ENCODE assay signal across 9 mouse cellular contexts in the genomic region with DNA sequence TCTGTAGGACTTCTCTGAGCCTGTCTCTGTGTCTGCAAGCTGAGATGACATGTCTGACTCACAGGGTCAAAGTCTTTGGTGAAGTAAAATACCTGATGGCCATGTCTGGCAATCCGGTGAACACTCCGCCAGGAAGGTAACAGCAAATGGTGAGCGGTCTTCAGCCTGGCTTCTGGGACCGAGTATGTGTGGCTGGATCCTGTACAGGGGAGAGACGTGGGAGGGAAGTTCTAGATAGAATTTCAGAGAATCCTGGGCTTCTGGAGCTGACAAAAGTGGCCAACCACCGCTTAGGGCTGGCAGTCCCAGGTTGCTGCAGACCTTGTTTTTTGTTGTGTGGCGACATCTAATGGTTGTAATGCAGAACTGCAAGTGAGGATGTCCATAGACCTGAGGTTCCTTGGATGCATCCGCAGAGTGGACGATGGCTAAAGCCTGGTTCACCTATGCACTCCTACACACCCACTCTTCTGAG. TPM values are rescaled to one million over a fixed set of nuclear protein-coding genes. Genes with fewer than 3 reads are reported as not detected.
DNase-seq lines count a peak whose midpoint lies in the region; ATAC-seq and TF ChIP-seq lines count a peak whose summit lies in the region.
"Had no signal": no experiment of that assay in that cellular context is flagged by ENCODE, and none has a peak within 500 bp of the region (broad histone marks: within the 10 kb centered on the region; RNA-seq: fewer than 3 reads in every experiment).

No protein-coding gene starts in this region.

- peak; percentile 58; the same call in 1 of the 2 replicates for TF ChIP-seq CTCF in thymus, adult 2 months (IDR thresholded peaks at IDR 0.05; ENCODE audit: borderline replicate concordance, control insufficient read depth, extremely low read depth, insufficient read depth, low read length, poor library complexity)

- H3K4me1 ChIP-seq in thymus, adult 2 months (replicated peaks; ENCODE audit: control insufficient read depth, insufficient read depth, low read length): no peaks in the 10 kb centered on the region
- no peaks in the 10 kb centered on the region for H3K4me1 ChIP-seq in limb, embryonic 11.5 days (ENCODE audit: control insufficient read depth, insufficient read depth, low read length)
- peaks cover 10% of the 10 kb centered on the region for H3K4me1 ChIP-seq in midbrain, embryonic 16.5 days (ENCODE audit: control insufficient read depth, insufficient read depth, low read length)

- H3K9ac ChIP-seq in limb, embryonic 11.5 days (ENCODE audit: low read length): no peak overlapping the region
- H3K9ac ChIP-seq in midbrain, embryonic 16.5 days (ENCODE audit: low read depth, low read length): no peak overlapping the region

- no peak for TF ChIP-seq POLR2A in thymus, adult 2 months (IDR thresholded peaks at IDR 0.05; ENCODE audit: control insufficient read depth, extremely low read depth, insufficient read depth, low read length, poor library complexity)

- H3K36me3 ChIP-seq in thymus, adult 2 months (ENCODE audit: control insufficient read depth, insufficient read depth, low read length): no peaks in the 10 kb centered on the region
- H3K36me3 ChIP-seq in limb, embryonic 11.5 days (ENCODE audit: control insufficient read depth, insufficient read depth, low read length): no peaks in the 10 kb centered on the region
- no peaks in the 10 kb centered on the region for H3K36me3 ChIP-seq in midbrain, embryonic 16.5 days (ENCODE audit: control insufficient read depth, insufficient read depth, low read length)
- no peaks in the 10 kb centered on the region for H3K36me3 ChIP-seq in splenic B cell, adult 2 months (ENCODE audit: control insufficient read depth, insufficient read depth, low read length, poor library complexity, severe bottlenecking)

- DNase-seq in thymus, adult 2 months: peak; percentile 46
- DNase-seq in thymus, adult 18-20 months: no peak
- peak; percentile 66 to 76 for DNase-seq in cerebellum, postnatal 14 days
- DNase-seq in gastrocnemius, adult 8-10 months (ENCODE audit: low spot score in 2 of 2): peak; percentile 13 to 14
- DNase-seq in kidney, adult 18-20 months: peak; percentile 58
- DNase-seq in limb, embryonic 11.5 days (ENCODE audit: low spot score): peak; percentile 72
- peak; percentile 73 for DNase-seq in splenic B cell, adult 2 months (ENCODE audit: low read depth, low spot score)

- no peak overlapping the region for H3K4me2 ChIP-seq in limb, embryonic 11.5 days (ENCODE audit: low read depth, severe bottlenecking)
- no peak overlapping the region for H3K4me2 ChIP-seq in midbrain, embryonic 16.5 days (ENCODE audit: low read length)

- no peak overlapping the region for H3K4me3 ChIP-seq in thymus, adult 2 months (ENCODE audit: control insufficient read depth, insufficient read depth, low read length)
- H3K4me3 ChIP-seq in limb, embryonic 11.5 days (ENCODE audit: low read depth, low read length): no peak overlapping the region
- no peak overlapping the region for H3K4me3 ChIP-seq in midbrain, embryonic 16.5 days (ENCODE audit: low read depth, low read length)
- H3K4me3 ChIP-seq: erythroblast, embryonic 14.5 days had no signal

- H3K9me3 ChIP-seq in limb, embryonic 11.5 days (ENCODE audit: control insufficient read depth, low read length): no peaks in the 10 kb centered on the region
- H3K9me3 ChIP-seq in midbrain, embryonic 16.5 days (replicated peaks; ENCODE audit: control insufficient read depth, low read length, poor library complexity, severe bottlenecking): no peaks in the 10 kb centered on the region

- ATAC-seq in limb, embryonic 11.5 days (ENCODE audit: insufficient number of reproducible peaks, low FRiP score, low TSS enrichment, low read depth): peak; percentile 47
- peak; percentile 72 for ATAC-seq in midbrain, embryonic 16.5 days

- H3K27ac ChIP-seq in thymus, adult 2 months (ENCODE audit: control insufficient read depth, insufficient read depth, low read length): no peak overlapping the region
- no peak overlapping the region for H3K27ac ChIP-seq in limb, embryonic 11.5 days (replicated peaks; ENCODE audit: low read depth, low read length)
- no peak overlapping the region for H3K27ac ChIP-seq in midbrain, embryonic 16.5 days (ENCODE audit: low read length)

- H3K27me3 ChIP-seq in thymus, adult 2 months (ENCODE audit: control insufficient read depth, insufficient read depth, low read length): no peaks in the 10 kb centered on the region
- no peaks in the 10 kb centered on the region for H3K27me3 ChIP-seq in limb, embryonic 11.5 days (ENCODE audit: control insufficient read depth, insufficient read depth, low read length)
- no peaks in the 10 kb centered on the region for H3K27me3 ChIP-seq in midbrain, embryonic 16.5 days (ENCODE audit: control insufficient read depth, insufficient read depth, low read depth, low read length)
- no peaks in the 10 kb centered on the region for H3K27me3 ChIP-seq in splenic B cell, adult 2 months (ENCODE audit: control insufficient read depth, insufficient read depth, low read length, poor library complexity, severe bottlenecking)

- WGBS in thymus, adult 2 months: 31% methylated on average over 9 of the region's 9 CpGs
- 19% methylated on average over 9 of the region's 9 CpGs for WGBS in limb, embryonic 11.5 days
- 22% methylated on average over 9 of the region's 9 CpGs for WGBS in midbrain, embryonic 16.5 days

RNA-seq across cellular contexts. Expression of gene Ppp1r32, which starts 3.6 kb away (rescaled TPM):
- polyA plus RNA-seq in thymus, adult 2 months (2012; rRNA removed): 2.0 and 2.1 TPM in 2 replicates
- total RNA-seq in gastrocnemius, adult 8-10 months (2022): under 1 TPM; 0.35 to 0.92 (median 0.46) TPM
- 0.16 TPM in 1 of 2 replicates, not detected in the other for polyA plus RNA-seq in limb, embryonic 11.5 days (2014; fragmentation: Nextera tagmentation; extraction: Ambion mirVana)
- polyA plus RNA-seq in midbrain, embryonic 16.5 days (2015; fragmentation: Nextera tagmentation; extraction: Ambion mirVana): 3.6 and 5.9 TPM in 2 replicates

RNA-seq across cellular contexts. Expression of gene Lrrc10b, which starts 29.0 kb away (rescaled TPM):
- 0.42 and 0.59 TPM in 2 replicates for polyA plus RNA-seq in thymus, adult 2 months (2012; rRNA removed)
- under 1 TPM in 2 of 4 experiments, not detected in 2; 0.19 to 0.48 TPM for total RNA-seq in gastrocnemius, adult 8-10 months (2022)
- 0.09 TPM in 1 of 2 replicates, not detected in the other for polyA plus RNA-seq in limb, embryonic 11.5 days (2014; fragmentation: Nextera tagmentation; extraction: Ambion mirVana)
- 1.9 and 2.0 TPM in 2 replicates for polyA plus RNA-seq in midbrain, embryonic 16.5 days (2015; fragmentation: Nextera tagmentation; extraction: Ambion mirVana)
- polyA plus RNA-seq: erythroblast, embryonic 14.5 days had no signal

RNA-seq across cellular contexts. Expression of gene Cpsf7, which starts 38.8 kb away (rescaled TPM):
- 106 and 113 TPM in 2 replicates for polyA plus RNA-seq in thymus, adult 2 months (2012; rRNA removed)
- 10 to 100 TPM; 14.9 to 17.1 (median 16.0) TPM for total RNA-seq in gastrocnemius, adult 8-10 months (2022)
- polyA plus RNA-seq in limb, embryonic 11.5 days (2014; fragmentation: Nextera tagmentation; extraction: Ambion mirVana): 62.2 and 69.7 TPM in 2 replicates
- 55.9 and 56.0 TPM in 2 replicates for polyA plus RNA-seq in midbrain, embryonic 16.5 days (2015; fragmentation: Nextera tagmentation; extraction: Ambion mirVana)

RNA-seq across cellular contexts. Expression of gene Sdhaf2, which starts 39.6 kb away (rescaled TPM):
- 42.1 and 42.2 TPM in 2 replicates for polyA plus RNA-seq in thymus, adult 2 months (2012; rRNA removed)
- total RNA-seq in gastrocnemius, adult 8-10 months (2022): 10 to 100 TPM; 47.2 to 53.6 (median 48.0) TPM
- polyA plus RNA-seq in limb, embryonic 11.5 days (2014; fragmentation: Nextera tagmentation; extraction: Ambion mirVana): 57.2 and 61.0 TPM in 2 replicates
- 60.2 and 62.7 TPM in 2 replicates for polyA plus RNA-seq in midbrain, embryonic 16.5 days (2015; fragmentation: Nextera tagmentation; extraction: Ambion mirVana)

Comparison
In these comparisons a context has a peak if more than half of its experiments do, and no peak if none do; other contexts are left out.
1. DNase-seq: peak in thymus, adult 2 months (single experiment), cerebellum, postnatal 14 days (2 of 2), gastrocnemius, adult 8-10 months (2 of 2), kidney, adult 18-20 months (single experiment), limb, embryonic 11.5 days (single experiment) and splenic B cell, adult 2 months (single experiment); none in thymus, adult 18-20 months (0 of 2).